Mouse (Mus musculus) stomach, postnatal 0 days (tissue): Measurements from ENCODE around the gene Cldnd2. TPM values are rescaled to one million over a fixed set of nuclear protein-coding genes. Genes with fewer than 3 reads are reported as not detected.
"Not testable (repeated sequence)": the region's sequence is repeated elsewhere in the genome, so short reads cannot be mapped to it uniquely, and the experiment has no call there.

ENCODE experiments used
- ATAC-seq: fragments of 200-750 bp; cut with Nextera tagmentation; 2 replicates; pipeline ENCODE4 v1.8.0; 2017; ENCODE audit not compliant: low FRiP score, low TSS enrichment
- DNase-seq: peaks from one replicate; pipeline ENCODE4 v3.0.0-alpha.2; 2016; ENCODE audit warnings: low spot score
- H3K27ac ChIP-seq: fragments of 300-500 bp; sonication (generic); replicated peaks from 2 replicates; pipeline ENCODE4 v1.5.1; 2014; ENCODE audit warnings: mild to moderate bottlenecking, control low read depth
- H3K27me3 ChIP-seq: fragments of 300-500 bp; sonication (generic); 2 replicates; pipeline ENCODE4 v1.6.1; 2014; ENCODE audit warnings: low read length; ENCODE audit not compliant: control insufficient read depth, insufficient read depth
- H3K36me3 ChIP-seq: fragments of 300-500 bp; sonication (generic); 2 replicates; pipeline ENCODE4 v1.6.1; 2014; ENCODE audit warnings: low read length, mixed read lengths; ENCODE audit not compliant: control insufficient read depth, insufficient read depth
- H3K4me1 ChIP-seq: fragments of 300-500 bp; sonication (generic); replicated peaks from 2 replicates; pipeline ENCODE4 v1.6.1; 2014; ENCODE audit warnings: antibody characterized with exemption; ENCODE audit not compliant: control insufficient read depth, insufficient read depth
- H3K4me2 ChIP-seq: fragments of 300-500 bp; sonication (generic); replicated peaks from 2 replicates; pipeline ENCODE4 v1.6.1; 2014; ENCODE audit warnings: low read depth, mild to moderate bottlenecking, control low read depth, moderate library complexity
- H3K4me3 ChIP-seq: fragments of 300-500 bp; sonication (generic); 2 replicates; pipeline ENCODE4 v1.5.1; 2014; ENCODE audit warnings: low read depth, low read length, control low read depth
- H3K9ac ChIP-seq: fragments of 300-500 bp; sonication (generic); 2 replicates; pipeline ENCODE4 v1.6.1; 2014; ENCODE audit warnings: mild to moderate bottlenecking, low read length, control low read depth, mixed read lengths
- H3K9me3 ChIP-seq: fragments of 300-500 bp; sonication (generic); 2 replicates; pipeline ENCODE4 v1.6.1; 2016; ENCODE audit warnings: low read length; ENCODE audit not compliant: control insufficient read depth
- CTCF ChIP-seq: IDR thresholded peaks from 2 replicates; pipeline ENCODE4 v1.5.1; 2016; ENCODE audit warnings: antibody characterized with exemption, low read depth, mild to moderate bottlenecking, moderate library complexity
- EP300 ChIP-seq: optimal IDR thresholded peaks from 2 replicates; pipeline ENCODE3; 2016; ENCODE audit warnings: antibody characterized with exemption
- WGBS: fragments of 180-500 bp; shearing (Covaris S2); extraction: QIAGEN DNeasy Blood & Tissue Kit; methylation state at CpG from one replicate; pipeline ENCODE4 v1.1.7; 2014; 5-methylcytosine and 5-hydroxymethylcytosine counted together
- polyA plus RNA-seq: library from polyadenylated mRNA; unstranded; fragments of >200 nt; fragmentation: Nextera tagmentation; extraction: Ambion mirVana; gene quantifications from 2 replicates; pipeline ENCODE4 v1.2.1, GENCODE M21; 2015

Gene Cldnd2
- polyA plus RNA-seq, 1 experiment from 2014 or later = not detected

DNA sequence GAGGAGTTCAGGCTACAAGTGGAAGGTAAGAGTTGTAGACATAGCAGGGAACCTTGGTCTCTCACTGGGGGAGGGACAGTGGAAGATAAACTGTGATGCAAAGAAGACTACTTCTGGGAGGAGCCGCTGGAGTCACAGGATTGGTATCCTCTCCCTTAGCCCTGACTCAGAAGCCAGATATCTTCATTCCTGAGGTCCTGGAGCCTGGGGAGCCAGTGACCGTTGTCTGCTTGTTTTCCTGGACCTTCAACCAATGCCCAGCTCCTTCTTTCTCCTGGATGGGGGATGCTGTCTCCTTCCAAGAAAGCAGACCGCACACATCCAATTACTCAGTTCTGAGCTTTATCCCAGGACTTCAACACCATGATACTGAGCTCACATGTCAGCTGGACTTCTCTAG, 31.5 kb upstream of the Cldnd2 start:
- no peaks in the 10 kb centered on the region for H3K27me3 ChIP-seq
- no peak overlapping the region for H3K4me3 ChIP-seq
- TF ChIP-seq CTCF = no peak
- no peak for TF ChIP-seq EP300
- no peak overlapping the region for H3K4me2 ChIP-seq
- H3K9me3 ChIP-seq = no peaks in the 10 kb centered on the region
- no peak for DNase-seq
- 68% methylated on average over 3 of the region's 3 CpGs for WGBS
- H3K4me1 ChIP-seq = no peaks in the 10 kb centered on the region
- ATAC-seq = no peak
- no peak overlapping the region for H3K27ac ChIP-seq
- H3K36me3 ChIP-seq = no peaks in the 10 kb centered on the region
- no peak overlapping the region for H3K9ac ChIP-seq

DNA sequence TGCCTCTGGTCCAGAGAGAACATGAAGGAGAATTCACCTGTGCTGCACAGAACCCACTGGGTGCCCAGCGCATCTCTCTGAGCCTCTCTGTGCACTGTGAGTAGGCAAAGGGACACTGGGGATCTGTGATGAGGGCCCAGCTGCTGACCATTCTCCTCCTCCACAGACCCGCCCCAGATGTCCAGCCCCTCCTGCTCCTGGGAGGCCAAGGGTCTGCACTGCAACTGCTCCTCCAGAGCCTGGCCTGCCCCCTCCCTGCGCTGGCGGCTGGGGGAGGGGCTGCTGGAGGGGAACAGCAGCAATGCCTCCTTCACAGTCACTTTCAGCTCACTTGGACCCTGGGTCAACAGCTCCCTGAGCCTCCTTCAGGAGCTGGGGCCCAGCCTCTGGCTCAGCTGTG, 28.9 kb upstream of the Cldnd2 start:
- H3K36me3 ChIP-seq, H3K27me3 ChIP-seq, H3K9ac ChIP-seq, H3K4me3 ChIP-seq, H3K4me1 ChIP-seq, H3K9me3 ChIP-seq, ATAC-seq, DNase-seq, H3K4me2 ChIP-seq, H3K27ac ChIP-seq: not testable (repeated sequence)
- WGBS = 35% methylated on average over 4 of the region's 4 CpGs

DNA sequence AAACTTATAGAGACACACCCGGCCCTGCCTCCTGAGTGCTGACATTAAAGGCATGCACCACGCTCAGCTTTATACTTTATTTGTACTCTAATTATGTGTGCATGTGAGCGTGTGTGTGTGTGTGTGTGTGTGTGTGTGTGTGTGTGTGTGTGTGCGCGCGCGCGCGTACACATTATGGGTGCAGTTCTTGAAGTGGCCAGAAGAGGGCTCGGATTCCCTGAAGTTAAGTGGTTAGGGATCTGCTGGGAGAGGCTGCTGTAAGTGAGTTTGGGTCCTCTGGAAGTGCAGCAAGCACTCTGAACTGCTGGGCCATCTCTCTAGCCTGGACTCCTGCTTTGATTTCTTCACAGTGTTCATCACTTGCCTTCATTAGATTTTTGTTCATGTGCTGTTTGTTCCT, 23.3 kb upstream of the Cldnd2 start:
- no peak overlapping the region for H3K9ac ChIP-seq
- H3K4me3 ChIP-seq = no peak overlapping the region
- ATAC-seq (no peak), DNase-seq (no peak)
- TF ChIP-seq EP300 (no peak), CTCF (0 out of 2 replicates have a peak, but pooled peaks have one; percentile 18)
- no peaks in the 10 kb centered on the region for H3K9me3 ChIP-seq
- H3K27me3 ChIP-seq = no peaks in the 10 kb centered on the region
- H3K4me2 ChIP-seq = no peak overlapping the region
- no peak overlapping the region for H3K27ac ChIP-seq
- WGBS = 81% methylated on average over 10 of the region's 10 CpGs
- no peaks in the 10 kb centered on the region for H3K36me3 ChIP-seq
- no peaks in the 10 kb centered on the region for H3K4me1 ChIP-seq

DNA sequence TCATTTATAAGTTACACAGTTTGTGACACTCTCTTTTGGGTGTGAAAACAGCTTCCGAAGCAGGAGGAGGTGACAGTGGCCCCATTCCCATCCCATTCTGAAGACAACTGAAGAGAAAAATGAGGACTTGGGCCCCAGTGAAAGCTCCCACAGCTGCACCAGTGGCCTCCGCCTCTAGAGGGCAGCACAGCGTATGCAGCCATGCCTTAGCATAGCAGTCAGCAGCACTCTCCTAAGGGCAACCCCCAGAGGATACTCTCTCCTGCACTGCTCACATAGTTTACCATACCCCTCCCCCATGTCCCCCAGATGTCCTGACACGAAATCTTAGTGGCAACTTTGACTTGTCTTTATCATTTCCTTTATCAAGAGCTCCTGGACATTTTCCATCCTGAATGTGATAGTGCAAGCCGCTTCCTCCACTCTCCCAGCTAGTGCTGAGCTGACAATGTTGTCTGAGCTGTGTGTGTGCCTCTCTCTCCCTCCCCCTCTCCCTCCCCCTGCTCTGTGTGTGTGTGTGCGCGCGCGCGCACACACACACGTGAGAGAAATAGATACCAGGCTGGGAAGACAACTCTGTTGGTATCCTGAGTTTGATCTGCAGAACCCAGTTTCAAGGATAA, 17.5 kb upstream of the Cldnd2 start:
- H3K4me1 ChIP-seq = no peaks in the 10 kb centered on the region
- H3K4me2 ChIP-seq = no peak overlapping the region; the same call in 1 of the 2 replicates
- peak; percentile 83 for DNase-seq
- H3K27ac ChIP-seq = no peak overlapping the region
- no peak overlapping the region for H3K9ac ChIP-seq
- H3K9me3 ChIP-seq = no peaks in the 10 kb centered on the region
- peak; percentile 92 for ATAC-seq
- WGBS = 17% methylated on average over 11 of the region's 11 CpGs
- no peaks in the 10 kb centered on the region for H3K27me3 ChIP-seq
- no peaks in the 10 kb centered on the region for H3K36me3 ChIP-seq
- TF ChIP-seq EP300 (no peak), CTCF (peak; percentile 97)
- no peak overlapping the region for H3K4me3 ChIP-seq

DNA sequence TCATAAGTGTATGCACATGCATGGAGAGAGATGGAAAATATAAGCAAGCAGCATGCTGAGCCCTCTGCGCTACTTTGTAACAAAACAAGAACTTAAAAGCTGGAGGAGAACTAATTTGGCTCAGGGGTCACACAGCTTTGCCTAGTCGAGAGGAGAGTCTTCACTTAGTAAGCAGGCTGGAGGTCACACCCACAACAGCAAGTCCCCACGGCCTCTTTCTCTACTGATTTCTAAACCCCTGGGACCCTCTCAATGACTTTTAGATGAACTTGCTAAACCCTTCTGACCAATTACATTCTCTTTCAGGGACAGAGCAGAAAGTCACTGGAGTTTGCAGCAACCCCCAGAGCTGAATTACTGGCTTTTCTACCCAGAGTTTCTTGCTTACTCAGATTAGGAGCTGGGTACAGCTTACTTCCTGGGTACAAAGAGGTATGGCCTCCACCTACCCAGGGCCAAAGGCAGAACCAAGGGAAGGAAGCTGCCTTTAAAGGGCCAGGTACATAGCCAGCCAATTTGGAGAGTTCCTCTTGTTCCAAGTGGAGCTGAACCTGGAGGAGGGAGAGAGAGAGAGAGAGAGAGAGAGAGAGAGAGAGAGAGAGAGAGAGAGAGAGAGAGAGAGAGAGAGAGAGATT, 16.5 kb upstream of the Cldnd2 start:
- 53% methylated on average over 3 of the region's 3 CpGs for WGBS

DNA sequence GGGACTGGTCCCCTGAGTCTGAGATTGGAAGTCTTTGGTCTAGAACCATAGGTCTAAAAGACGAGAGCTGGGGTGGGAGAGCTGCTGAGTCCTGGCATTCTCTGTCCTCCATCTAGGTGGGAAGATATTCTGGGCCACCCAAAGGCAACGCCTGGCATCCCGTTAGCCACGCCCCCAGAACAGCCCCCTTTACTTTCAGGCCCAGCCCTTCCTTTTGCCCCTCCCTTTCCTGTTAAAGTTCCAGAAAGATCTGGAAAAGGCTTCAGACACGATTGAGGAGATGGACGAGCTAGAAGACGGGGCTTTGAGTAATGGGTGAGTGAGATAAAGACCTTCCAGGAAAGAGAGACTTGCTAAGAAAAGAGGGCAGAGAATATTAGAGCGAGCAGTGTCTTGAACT, 13.2 kb upstream of the Cldnd2 start, which contains the start of gene Lim2:
Lim2 (plus strand) TSS at position 265 of the 400 bp plus-strand sequence.
- H3K27me3 ChIP-seq = no peaks in the 10 kb centered on the region
- no peaks in the 10 kb centered on the region for H3K9me3 ChIP-seq
- DNase-seq (no peak), ATAC-seq (no peak)
- no peak within 1 kb of the TSS for H3K4me2 ChIP-seq
- no peaks in the 10 kb centered on the region for H3K36me3 ChIP-seq
- H3K4me3 ChIP-seq = no peak within 1 kb of the TSS
- H3K9ac ChIP-seq = no peak within 1 kb of the TSS
- TF ChIP-seq CTCF = no peak
- TF ChIP-seq EP300 = no peak
- H3K4me1 ChIP-seq = no peaks in the 10 kb centered on the region
- 73% methylated on average over 8 of the region's 8 CpGs for WGBS
- no peak within 1 kb of the TSS for H3K27ac ChIP-seq

More for the DNA sequence above, 16.5 kb upstream of the Cldnd2 start:
- no peaks in the 10 kb centered on the region for H3K27me3 ChIP-seq
- H3K27ac ChIP-seq = no peak overlapping the region
- H3K4me1 ChIP-seq = no peaks in the 10 kb centered on the region
- no peak overlapping the region for H3K4me2 ChIP-seq
- ATAC-seq = no peak
- no peaks in the 10 kb centered on the region for H3K9me3 ChIP-seq
- no peak for DNase-seq
- no peaks in the 10 kb centered on the region for H3K36me3 ChIP-seq
- no peak overlapping the region for H3K9ac ChIP-seq
- H3K4me3 ChIP-seq = no peak overlapping the region
- TF ChIP-seq EP300 = no peak
- no peak for TF ChIP-seq CTCF
